Mouse (Mus musculus) E14TG2a.4 (cell line): ENCODE measurements around the gene Vps8.

Source experiments
- CTCF ChIP-seq: conservative IDR thresholded peaks from 2 replicates; pipeline ENCODE4 v1.5.1; 2014; ENCODE audit warnings: low read length
- NANOG ChIP-seq: IDR thresholded peaks from 2 replicates; pipeline ENCODE4 v1.6.1; 2014; ENCODE audit warnings: borderline replicate concordance, low read length, mixed read lengths
- POU5F1 ChIP-seq: IDR thresholded peaks from 2 replicates; pipeline ENCODE4 v1.6.1; 2014; ENCODE audit warnings: low read length, borderline replicate concordance

DNA sequence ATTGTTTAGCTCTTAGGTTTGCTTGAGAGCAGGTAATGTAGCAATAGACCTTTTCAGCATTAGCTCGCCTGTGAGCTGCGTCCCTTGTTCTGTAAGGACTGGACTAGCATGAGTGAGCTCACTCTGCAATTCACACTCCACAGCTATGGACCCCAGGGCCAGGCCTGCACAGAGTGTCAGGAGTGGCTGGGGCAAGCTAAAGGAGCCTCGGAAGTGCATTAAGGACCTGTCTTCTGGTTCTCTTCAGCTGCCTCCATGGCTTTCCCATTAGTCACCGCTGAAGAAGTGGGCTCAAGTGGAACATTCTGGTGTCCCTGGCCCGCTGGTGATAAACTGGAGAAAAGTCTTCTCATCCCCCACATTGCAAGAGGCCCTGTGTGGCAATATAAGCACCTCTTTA, 24.5 kb downstream of the Vps8 start:
- no peak for TF ChIP-seq CTCF
- TF ChIP-seq POU5F1 = no peak
- no peak for TF ChIP-seq NANOG
